Mouse (Mus musculus) B cell, adult 2 months (primary cell): ENCODE data around the gene Megf11.
"Not testable (repeated sequence)": the region's sequence is repeated elsewhere in the genome, so short reads cannot be mapped to it uniquely, and the experiment has no call there.

ENCODE experiments used
- DNase-seq, 2 experiments: peaks; one replicate each; pipeline ENCODE4 v3.0.0; 2022

Gene Megf11

DNA sequence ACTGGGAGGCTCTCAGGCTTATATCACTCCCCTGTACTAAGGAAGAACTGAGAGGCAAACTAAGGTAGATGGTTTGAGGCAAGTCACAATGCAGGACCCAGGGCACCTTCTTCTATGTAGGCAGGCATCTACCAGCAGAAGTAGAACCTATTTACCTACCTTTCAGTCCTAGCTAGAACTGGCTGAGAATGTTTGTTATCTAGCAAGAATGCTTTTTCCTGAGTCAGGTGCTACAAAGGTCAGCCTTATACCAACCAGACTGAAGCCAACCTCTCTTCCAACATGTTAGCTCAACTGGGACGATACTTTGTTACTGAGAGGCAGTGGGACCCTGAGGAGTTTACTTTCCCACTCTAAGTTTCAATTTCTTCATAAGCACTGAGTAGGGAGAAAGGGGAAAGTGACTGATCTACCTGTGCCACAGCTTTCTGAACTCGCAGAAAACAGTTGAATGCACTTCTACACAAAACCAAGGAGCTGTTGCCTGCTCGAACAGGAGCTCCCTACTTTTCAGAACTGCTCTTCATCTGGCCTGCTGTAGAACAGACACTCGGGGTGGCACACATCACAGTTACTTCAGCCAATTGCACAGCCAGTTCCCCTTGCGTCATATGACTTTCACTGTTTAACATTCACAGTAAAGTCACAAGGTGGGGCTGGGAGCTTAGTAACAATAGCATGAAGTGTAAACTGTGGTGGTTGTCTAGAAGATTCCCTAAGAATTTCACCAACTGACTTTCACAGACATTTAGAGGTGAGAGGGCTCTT is 318.8 kb downstream of the Megf11 start:
- DNase-seq, result no peak

DNA sequence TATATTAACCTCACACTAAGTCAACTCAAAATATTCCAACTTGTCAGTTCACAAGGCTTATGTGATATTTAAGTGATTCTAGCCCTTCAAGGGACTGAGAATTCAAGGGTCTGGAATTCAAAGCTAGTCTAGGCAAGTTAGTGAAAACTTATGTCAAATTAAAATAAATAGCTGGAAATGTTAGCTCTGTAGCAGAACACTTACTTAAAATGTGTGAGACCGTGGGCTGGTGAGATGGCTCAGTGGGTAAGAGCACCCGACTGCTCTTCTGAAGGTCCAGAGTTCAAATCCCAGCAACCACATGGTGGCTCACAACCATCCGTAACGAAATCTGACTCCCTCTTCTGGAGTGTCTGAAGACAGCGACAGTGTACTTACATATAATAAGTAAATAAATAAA is 324.9 kb downstream of the Megf11 start:
- not testable (repeated sequence) for DNase-seq

DNA sequence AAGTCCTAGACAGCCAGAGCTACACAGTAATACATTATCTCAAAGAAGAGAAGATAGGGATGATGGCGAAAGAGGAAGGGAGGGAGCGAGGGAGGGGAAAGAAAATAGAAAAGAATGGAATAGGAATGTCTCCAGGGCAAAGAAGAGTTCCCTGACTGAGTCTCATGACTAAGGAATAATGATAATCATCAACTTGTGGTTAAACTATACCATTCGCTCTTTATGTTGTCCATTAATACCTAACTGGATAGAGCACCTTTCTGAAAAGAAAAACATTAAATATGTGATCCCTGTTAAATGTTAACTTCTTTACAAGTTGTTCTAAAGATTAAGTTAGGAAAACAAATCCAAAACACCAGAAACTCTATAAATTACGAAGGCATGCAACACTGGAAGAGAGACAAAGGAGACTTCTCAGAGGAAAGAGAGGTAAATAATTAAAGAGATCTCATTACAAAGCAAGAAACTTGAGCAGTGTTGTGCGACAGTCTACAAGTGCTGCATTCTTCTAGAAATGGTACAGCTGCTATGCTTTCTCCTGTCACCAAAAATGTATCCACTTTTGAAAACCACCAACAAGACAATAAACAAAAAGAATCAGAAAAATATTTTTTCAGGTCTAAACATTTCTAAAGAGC is 334.2 kb downstream of the Megf11 start:
- DNase-seq, result no peak

DNA sequence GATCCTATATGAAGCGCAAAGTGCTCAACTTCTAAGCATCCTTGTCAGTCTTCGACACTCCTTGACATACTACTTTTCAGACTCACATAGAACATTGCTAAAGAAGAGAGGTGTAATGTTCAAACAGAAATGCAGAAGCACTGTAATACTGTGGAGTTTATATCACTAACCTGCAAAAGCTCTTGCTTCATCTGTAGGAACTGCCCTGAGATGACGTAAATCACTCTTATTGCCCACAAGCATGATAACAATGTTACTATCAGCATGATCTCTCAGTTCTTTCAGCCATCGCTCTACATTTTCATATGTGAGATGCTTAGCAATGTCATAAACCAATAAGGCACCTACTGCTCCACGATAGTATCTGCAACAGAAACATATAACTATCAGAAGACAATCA is 341.0 kb downstream of the Megf11 start:
- no peak for DNase-seq

DNA sequence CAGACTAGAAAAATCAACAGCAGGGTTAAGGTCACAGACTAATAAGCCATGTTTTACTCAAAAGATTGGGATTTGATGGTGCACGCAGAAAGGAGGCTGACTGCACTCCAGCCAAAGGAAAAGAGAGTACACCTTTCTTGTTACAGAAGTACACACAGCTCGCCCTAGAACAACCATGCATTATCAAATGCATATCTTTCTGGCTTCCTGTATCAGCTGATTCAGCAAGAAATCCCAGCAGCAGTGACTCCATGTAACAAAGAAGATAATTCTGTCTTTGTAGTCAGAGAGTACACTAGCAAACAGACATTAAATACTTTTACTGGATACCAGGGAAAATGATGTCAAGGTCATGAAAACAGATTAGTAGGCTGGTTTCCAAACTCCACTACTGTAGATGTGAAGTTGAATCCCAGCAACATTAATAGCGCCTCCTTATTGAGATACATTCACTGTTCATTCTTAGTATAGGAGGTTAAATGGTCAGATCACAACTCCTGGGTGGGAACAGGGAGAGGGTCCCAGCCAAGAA is 345.7 kb downstream of the Megf11 start:
- DNase-seq, result no peak

DNA sequence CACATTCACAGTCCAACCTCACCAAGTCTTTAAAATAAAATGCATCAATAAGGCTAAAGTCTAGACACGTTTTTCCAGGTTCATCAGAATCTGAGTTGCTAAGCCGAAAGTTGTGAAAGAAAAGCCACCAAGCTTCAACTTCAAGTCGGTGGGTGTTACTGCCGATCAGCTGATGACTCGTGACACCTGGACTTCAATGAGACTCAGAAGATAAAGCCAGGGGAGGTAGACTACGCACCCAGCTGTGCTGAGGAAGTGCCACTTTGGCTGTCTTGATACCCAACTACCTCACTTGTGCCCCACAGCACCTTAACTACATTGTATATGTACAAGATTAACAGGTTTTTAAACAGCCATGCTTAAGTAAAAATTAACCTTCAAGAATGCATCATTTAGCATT is 348.7 kb downstream of the Megf11 start:
- no peak for DNase-seq

DNA sequence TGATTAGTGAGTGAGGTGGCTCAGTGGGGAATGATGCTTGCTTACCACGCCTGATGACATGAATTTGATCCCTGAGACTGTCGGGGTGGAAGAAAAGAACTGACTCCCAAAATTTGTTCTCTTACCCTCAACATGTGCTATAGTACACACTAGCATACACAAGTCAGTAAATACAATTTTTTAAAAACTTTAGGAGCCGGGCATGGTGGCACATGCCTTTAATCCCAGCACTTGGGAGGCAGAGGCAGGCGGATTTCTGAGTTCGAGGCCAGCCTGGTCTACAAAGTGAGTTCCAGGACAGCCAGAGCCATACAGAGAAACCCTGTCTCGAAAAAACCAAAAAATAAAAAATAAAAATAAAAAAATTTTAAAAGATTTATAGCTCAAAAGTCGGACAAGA is 349.6 kb downstream of the Megf11 start:
- not testable (repeated sequence) for DNase-seq

DNA sequence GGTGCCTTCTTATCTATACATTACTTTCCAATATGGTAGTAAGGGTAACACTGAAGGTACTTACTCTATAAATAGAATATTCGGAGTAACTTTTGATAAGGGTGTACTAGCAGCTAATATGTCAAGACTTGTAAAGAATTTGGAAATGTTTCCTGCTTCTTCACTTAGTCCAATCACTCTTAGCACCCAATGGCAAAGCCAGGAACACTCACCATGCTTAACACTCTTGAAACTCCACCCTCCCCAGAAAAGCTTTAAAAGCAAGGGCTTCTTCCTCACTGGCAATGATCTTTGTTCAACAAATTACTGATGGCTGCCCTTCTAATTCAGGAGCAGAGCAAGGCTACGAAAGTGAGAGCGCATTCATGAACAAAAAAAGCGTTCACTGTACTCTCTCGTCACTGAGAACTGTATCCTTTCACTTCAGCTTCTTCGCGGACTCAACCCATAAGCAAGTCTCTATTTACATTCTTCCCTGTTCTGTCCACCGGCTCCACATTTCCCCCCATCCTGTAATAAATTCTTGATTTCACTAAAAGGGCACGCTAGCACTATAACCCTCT is 350.7 kb downstream of the Megf11 start:
- peak in 1 of 2 experiments; percentile 19 for DNase-seq

DNA sequence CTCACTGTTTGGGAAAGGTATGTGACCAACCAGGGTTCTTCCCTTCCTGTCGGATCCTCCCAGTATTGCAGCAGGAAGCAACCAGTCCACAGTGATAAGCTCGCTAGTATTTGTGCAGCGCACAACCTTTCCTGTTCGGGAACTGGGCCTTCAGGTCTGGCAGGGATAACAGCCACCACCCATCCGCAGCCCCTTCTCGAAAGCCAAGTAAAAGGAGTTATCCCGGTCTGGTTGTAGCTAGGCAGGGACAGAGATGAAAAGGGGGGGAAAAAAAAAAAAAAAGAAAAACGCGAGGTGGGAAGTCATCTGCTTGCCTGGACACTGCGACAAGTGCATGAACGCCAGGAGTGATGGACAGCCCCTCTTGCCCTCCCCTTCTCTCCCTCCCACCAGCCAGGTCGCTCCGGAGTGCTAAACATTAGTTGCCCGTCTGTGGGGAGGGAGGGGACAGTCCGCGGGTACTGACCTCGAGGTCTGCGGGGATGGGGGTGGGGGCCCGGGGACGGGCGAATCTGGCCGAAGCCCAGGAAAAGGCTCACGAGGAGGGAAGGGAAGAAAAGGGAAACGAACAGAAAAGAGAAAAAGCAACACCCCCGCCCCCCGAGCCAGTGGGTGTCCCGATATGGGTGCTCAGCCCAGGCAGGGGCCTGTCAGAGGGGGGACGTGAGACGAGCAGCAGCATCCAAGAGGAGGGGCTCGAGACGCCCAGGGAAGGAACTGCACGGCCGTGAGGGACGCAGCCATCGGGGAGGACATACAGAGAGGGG is 351.4 kb downstream of the Megf11 start:
- DNase-seq, result peak; percentile 24

DNA sequence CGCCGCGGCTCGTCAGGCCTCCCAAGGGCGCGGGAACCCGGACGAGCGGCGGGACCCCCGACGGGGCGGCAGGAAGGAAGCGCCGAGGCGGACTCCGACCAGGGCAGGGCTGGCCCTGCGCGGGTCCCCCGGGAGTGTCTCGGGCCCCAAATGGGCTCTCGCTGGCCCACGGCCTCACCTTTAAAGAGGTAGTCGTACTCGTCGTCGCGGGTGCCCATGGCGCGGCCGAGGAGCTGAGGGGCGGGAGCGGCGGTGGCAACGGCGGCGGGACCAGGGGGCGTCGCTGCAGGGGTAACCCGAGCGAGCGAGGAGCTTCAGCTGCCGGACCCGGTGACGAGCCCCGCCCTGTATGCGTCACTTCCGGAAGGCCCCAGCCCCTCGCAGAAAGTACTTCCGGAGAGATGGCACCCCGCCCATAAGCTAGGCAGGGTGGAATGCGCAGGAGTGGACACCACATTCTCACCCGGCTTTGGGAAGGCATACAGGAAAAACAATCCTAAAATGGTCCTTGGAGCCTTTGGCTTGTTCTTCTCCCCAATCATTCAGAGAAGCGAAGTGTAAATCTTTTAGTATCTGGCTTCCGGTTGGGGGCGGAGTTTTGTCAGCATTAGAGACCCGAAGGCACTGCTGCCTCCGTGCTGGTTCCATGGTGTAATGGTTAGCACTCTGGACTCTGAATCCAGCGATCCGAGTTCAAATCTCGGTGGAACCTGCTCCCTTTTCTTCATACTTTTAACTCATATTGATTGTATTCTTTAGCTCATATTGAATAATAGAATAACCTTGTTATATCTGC is 352.2 kb downstream of the Megf11 start, which contains the start of gene Rab11a:
Gene Rab11a, minus strand, starts transcription at position 353 of the 796 bp plus-strand sequence.
- peak; percentile 98 to 99 for DNase-seq

DNA sequence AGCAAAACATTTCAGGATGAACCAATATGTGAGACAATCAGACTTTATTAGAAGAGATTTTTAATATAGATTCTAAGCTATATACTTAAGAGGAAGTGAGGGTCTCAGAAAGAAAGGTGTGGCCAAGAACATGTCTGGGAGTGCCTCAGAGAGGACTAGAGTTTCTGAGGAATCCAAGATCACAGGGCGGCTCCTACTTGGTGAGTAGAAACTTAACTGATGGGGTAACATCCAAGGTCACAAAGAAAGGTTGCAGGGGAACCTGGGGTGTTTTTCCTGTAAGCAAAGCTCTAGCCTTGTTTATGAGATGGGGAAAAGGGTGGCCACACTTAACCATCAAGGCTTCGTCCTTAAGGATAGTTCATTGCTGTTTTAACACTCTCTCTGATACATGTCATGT is 353.6 kb downstream of the Megf11 start:
- DNase-seq, result no peak

DNA sequence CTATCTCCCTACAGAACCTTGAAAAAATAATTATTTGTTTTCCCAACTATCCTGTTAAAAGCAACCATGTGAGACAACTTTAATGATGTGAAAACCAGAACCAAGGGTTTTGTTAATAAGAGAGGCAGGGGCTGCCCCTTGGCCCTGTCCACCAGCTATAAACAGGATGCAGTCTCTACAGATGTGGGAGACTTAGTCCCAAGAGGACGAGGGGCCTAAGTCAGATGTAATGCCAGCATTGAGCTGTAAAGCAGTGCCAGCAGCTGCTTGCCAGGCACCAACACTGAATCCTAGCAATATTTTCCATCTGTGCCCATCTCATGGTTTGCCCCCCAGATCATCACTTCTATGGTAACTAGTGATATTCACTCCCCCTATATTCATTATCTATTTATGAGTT is 357.0 kb downstream of the Megf11 start:
- peak in 1 of 2 experiments; percentile 11 for DNase-seq

DNA sequence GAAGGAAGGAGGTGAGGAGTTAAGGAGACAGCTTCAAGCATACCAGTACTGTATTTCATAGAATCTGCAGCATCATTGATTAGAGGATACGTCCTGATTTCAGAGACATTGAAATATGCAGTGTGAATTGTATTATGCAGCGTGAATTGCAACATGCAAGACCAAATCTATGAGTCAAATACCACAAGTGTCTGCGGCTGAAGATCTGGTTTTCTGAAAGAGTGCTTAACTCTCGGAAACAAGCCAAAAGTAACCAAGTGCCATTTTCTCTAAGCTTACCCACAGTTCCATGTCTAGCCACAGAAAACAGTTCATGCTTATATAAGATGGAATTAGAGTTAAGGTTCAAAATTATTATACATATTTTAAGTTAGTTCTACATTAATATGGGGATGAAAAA is 362.3 kb downstream of the Megf11 start:
- no peak for DNase-seq

DNA sequence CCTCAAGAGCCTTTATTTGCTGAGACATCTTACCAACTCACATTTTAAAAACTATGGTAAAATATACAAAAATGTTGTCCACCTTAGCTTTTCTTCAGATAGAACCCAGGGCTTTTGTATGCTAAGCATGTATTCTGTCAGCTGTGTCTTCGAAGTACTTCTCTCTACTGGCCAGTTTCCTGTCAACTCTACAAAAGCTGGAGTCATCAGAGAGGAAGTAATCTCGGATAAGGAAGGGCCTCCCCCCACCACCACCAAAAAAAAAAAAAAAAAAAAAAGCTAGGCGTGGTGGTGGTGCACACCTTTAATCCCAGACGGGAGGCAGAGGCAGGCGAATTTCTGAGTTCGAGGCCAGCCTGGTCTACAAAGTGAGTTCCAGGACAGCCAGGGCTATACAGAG is 363.9 kb downstream of the Megf11 start:
- no peak for DNase-seq

DNA sequence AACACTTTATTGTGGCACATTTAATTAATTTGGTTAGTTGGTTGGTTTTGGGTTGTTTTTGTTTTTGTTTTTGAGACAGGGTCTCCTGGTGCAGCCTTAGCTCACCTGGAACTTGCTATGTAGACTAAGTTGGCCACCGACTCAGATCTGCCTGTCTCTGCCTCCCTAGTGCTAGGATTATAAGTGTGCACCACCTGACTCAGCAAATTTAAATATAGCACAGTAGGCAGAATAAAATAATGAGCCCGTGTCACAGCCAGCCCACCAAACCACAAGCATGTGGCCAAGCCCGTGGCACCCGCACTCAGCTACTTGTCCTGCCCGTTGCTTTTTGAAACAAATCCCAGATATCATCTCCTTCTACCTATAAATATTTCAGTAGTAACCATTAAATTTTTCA is 367.1 kb downstream of the Megf11 start:
- DNase-seq, result no peak

DNA sequence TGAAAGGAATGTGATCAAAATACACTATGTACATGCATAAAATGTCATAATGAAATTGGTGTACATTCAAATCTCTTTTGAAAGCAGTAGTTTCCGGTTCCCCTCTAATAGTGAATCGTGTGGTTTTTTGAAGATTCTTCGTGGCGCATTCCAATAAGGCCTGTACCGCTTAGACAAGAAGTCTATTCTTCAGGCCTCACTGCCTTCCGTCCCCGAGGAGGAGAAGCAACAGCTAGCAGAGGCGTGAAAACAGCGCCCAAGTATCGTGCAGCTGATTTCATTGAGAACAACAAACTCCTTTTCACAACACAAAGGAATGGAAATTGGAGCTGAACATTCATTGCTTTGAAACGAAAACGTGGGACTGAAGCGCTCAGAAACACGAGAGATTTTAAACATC is 372.6 kb downstream of the Megf11 start:
- no peak for DNase-seq
